Mouse (Mus musculus) olfactory bulb, adult 2 months (tissue): ENCODE results near the gene H2-Ab1. TPM values are rescaled to one million over a fixed set of nuclear protein-coding genes. Genes with fewer than 3 reads are reported as not detected.

ENCODE experiments used
- H3K27ac ChIP-seq: fragments of 200-500 bp; 2 replicates; pipeline ENCODE4 v1.5.1; 2012; ENCODE audit warnings: low read depth, low read length; ENCODE audit not compliant: insufficient read depth
- H3K4me1 ChIP-seq: fragments of 200-500 bp; 2 replicates; pipeline ENCODE4 v1.6.1; 2012; ENCODE audit warnings: low read length; ENCODE audit not compliant: control insufficient read depth, insufficient read depth
- H3K4me3 ChIP-seq: fragments of 200-500 bp; 2 replicates; pipeline ENCODE4 v1.5.1; 2012; ENCODE audit warnings: mild to moderate bottlenecking, low read depth, low read length, moderate library complexity; ENCODE audit not compliant: insufficient read depth
- CTCF ChIP-seq: fragments of 200-500 bp; IDR thresholded peaks from 2 replicates; pipeline ENCODE4 v1.5.1; 2012; ENCODE audit warnings: low read depth, mild to moderate bottlenecking, low read length, moderate library complexity; ENCODE audit not compliant: insufficient read depth
- POLR2A ChIP-seq: fragments of 200-500 bp; IDR thresholded peaks from 2 replicates; pipeline ENCODE4 v1.6.1; 2012; ENCODE audit warnings: mild to moderate bottlenecking, low read depth, low read length, moderate library complexity; ENCODE audit not compliant: insufficient read depth
- WGBS: fragments of 180-500 bp; shearing (Covaris S2); methylation state at CpG from one replicate; pipeline ENCODE4 v1.1.7; 2018; 5-methylcytosine and 5-hydroxymethylcytosine counted together
- polyA plus RNA-seq: library from polyadenylated mRNA; stranded (reverse); fragments of >200 nt; gene quantifications from 2 replicates; pipeline ENCODE4 v1.2.4, GENCODE M21; 2012; ENCODE audit warnings: low replicate concordance; ENCODE audit not compliant: missing spikeins, insufficient read depth, insufficient read length

Gene H2-Ab1
- polyA plus RNA-seq, 1 experiment = not detected

- 89% methylated on average over 5 of the region's 5 CpGs for WGBS
- Histone ChIP-seq H3K4me3 (no peak overlapping the region), H3K4me1 (no peaks in the 10 kb centered on the region), H3K27ac (no peak overlapping the region)
- TF ChIP-seq POLR2A (no peak), CTCF (no peak)
These were observed 29.0 kb downstream of the H2-Ab1 start for GRCm38 (mm10) chr17:34286501-34286900.

- WGBS = 74% methylated on average over 6 of the region's 6 CpGs
- Histone ChIP-seq H3K27ac (no peak overlapping the region), H3K4me1 (no peaks in the 10 kb centered on the region), H3K4me3 (no peak overlapping the region)
- TF ChIP-seq CTCF = no peak
- TF ChIP-seq POLR2A = no peak
These were observed 29.5 kb downstream of the H2-Ab1 start for GRCm38 (mm10) chr17:34286999-34287398.

GRCm38 (mm10) chr17:34287648-34288047, 30.2 kb downstream of the H2-Ab1 start, which contains the start of gene H2-Aa:
Gene H2-Aa, minus strand, starts transcription at chr17:34287823.
- Histone ChIP-seq H3K4me3 (no peak within 1 kb of the TSS), H3K4me1 (no peaks in the 10 kb centered on the region), H3K27ac (no peak within 1 kb of the TSS)
- WGBS = 20% methylated on average over 8 of the region's 8 CpGs
- no peak for TF ChIP-seq CTCF
- no peak for TF ChIP-seq POLR2A

DNA sequence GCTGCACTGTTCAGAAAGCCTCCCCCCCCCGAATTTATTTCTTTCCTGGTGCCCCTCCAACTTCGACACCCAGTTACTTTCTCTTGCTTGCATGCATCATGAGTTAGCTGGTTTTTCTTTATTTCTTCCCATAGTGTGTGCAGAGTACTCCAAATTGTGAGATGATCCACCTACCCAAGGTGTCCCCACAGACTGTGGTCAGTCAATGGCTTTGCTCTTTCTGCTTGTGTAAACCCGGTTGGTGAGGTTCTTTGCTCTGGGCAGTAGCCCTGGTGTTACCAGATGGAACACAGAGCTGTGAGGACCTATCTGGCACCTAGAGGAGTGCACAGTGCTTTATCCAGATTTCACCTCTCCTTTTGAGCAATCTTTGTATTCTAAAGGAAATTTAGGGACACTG, 30.6 kb downstream of the H2-Ab1 start:
- no peak for TF ChIP-seq CTCF
- TF ChIP-seq POLR2A = no peak
- no peak overlapping the region for H3K27ac ChIP-seq
- WGBS = 62% methylated on average over 3 of the region's 3 CpGs
- H3K4me3 ChIP-seq = no peak overlapping the region
- no peaks in the 10 kb centered on the region for H3K4me1 ChIP-seq

DNA sequence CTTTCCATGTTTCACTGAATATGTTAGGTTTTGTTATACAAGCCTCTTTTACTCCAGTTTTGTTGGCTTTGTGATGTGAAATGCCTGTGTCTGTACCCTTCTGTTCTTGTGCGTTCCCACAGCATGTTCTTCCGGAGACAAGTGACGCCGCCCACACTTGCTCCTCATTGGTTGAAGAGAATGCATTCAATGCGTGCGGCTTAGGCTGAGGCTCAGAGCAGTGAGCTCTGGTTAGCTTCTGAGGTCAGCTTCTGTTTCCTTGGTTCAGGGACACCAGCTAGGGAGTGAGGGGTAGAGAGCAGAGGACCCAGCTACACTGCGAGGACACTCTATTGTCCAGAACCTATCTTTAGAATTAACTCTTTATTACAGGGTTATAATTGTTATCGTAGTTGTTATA, 34.1 kb downstream of the H2-Ab1 start:
- no peak for TF ChIP-seq POLR2A
- no peak for TF ChIP-seq CTCF
- peaks cover 7% of the 10 kb centered on the region for H3K4me1 ChIP-seq
- WGBS = 12% methylated on average over 8 of the region's 8 CpGs
- H3K27ac ChIP-seq = no peak overlapping the region
- no peak overlapping the region for H3K4me3 ChIP-seq

- H3K4me3 ChIP-seq = no peak overlapping the region
- H3K4me1 ChIP-seq = peaks cover 7% of the 10 kb centered on the region
- TF ChIP-seq CTCF (no peak), POLR2A (no peak)
- 97% methylated on average over 4 of the region's 4 CpGs for WGBS
- H3K27ac ChIP-seq = no peak overlapping the region
These were observed 35.1 kb downstream of the H2-Ab1 start for GRCm38 (mm10) chr17:34292570-34292969.

- 43% methylated on average over 2 of the region's 2 CpGs for WGBS
- H3K4me3 ChIP-seq = no peak overlapping the region
- H3K4me1 ChIP-seq = peaks cover 7% of the 10 kb centered on the region
- no peak for TF ChIP-seq POLR2A
- TF ChIP-seq CTCF = no peak
- no peak overlapping the region for H3K27ac ChIP-seq
These were observed 36.0 kb downstream of the H2-Ab1 start for GRCm38 (mm10) chr17:34293533-34293932.

DNA sequence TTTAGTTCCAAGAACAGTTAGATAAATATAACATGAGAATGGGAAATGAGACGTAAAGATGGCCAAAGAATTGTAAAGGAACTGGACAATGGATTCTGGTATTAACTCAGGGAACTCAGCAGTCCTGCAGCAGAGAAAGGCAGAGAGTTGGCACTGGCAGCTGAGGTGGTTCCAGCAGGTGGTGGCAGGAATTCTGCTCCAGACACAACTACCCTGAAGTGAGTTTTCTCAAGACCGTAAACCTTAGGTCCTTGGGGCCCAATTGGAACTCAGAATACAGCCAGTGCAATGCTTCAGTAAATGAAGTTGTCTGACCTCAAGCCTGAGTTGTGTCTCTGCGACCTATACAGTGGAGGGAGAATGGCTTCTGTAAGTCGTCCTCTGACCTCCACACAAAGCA, 36.8 kb downstream of the H2-Ab1 start:
- WGBS = 75% methylated on average over 4 of the region's 4 CpGs
- no peak overlapping the region for H3K27ac ChIP-seq
- no peak overlapping the region for H3K4me3 ChIP-seq
- TF ChIP-seq CTCF (no peak), POLR2A (no peak)
- H3K4me1 ChIP-seq = peaks cover 7% of the 10 kb centered on the region

DNA sequence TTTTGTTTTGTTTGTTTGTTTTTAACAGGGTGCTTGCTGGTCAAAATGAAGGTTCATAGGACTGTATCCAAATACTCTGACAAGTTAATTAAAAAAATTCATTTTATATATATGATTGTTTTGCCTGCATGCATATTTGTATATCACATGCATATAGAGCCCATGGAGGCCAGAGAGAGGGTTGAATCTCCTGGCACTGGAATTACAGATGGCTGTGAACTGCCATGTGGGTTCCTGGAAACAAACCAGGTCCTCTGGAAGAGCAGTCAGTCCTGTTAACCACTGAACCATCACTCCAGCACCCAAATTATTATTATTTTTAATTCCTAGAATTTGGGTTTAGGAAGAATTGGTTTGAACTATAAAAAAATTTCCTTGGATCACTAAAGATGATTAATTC, 37.8 kb downstream of the H2-Ab1 start:
- no peak overlapping the region for H3K27ac ChIP-seq
- H3K4me3 ChIP-seq = no peak overlapping the region
- TF ChIP-seq CTCF (no peak), POLR2A (no peak)
- peaks cover 7% of the 10 kb centered on the region for H3K4me1 ChIP-seq
